ENCODE assay signal across 8 mouse cellular contexts in the genomic region with DNA sequence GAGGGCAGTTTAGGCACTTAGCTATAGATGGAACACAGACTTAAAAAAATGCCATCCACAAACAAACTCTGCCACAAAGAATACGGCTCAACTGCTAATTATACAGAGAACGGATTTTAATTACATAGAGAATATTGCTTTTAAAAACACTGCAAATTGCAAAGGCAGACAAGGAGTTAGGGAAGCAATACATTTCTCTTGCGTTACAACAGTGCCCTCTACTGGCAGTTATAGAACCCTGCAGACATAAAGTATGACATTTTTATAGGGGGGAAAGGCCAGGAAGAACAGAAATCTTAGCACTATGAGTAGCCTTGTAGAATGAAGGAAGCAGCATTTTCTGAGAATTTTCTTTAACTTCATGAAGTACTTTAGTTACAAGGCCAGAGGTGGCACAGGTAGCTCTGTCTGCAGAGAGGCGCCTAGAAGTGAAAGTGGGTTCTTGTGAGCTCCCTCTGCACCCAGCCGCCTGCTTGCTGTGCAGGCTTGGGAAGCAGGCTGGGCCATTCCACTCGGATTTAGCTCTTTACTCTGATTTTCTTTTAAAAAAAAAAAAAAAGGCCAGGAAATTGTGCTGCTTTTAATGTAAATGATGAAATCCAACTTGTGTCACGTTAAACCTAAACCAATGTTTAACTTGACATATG. TPM values are rescaled to one million over a fixed set of nuclear protein-coding genes. Genes with fewer than 3 reads are reported as not detected.
DNase-seq lines count a peak whose midpoint lies in the region; ATAC-seq and TF ChIP-seq lines count a peak whose summit lies in the region.

No protein-coding gene starts in this region.

- WGBS in liver, adult 2 months = 44% methylated on average over 7 of the region's 7 CpGs
- 41% methylated on average over 7 of the region's 7 CpGs for WGBS in liver, embryonic 11.5 days
- WGBS in midbrain, postnatal 0 days = 38% methylated on average over 7 of the region's 7 CpGs

- H3K36me3 ChIP-seq in liver, adult 2 months (ENCODE audit: control insufficient read depth, insufficient read depth, low read length) = no peaks in the 10 kb centered on the region
- H3K36me3 ChIP-seq in liver, embryonic 11.5 days (ENCODE audit: control insufficient read depth, insufficient read depth, low read length) = no peaks in the 10 kb centered on the region
- H3K36me3 ChIP-seq in midbrain, postnatal 0 days (ENCODE audit: insufficient read depth, low read length) = no peaks in the 10 kb centered on the region

- no peaks in the 10 kb centered on the region for H3K9me3 ChIP-seq in liver, embryonic 11.5 days (ENCODE audit: control insufficient read depth, low read length)
- no peaks in the 10 kb centered on the region for H3K9me3 ChIP-seq in midbrain, postnatal 0 days (ENCODE audit: low read length)

- H3K27me3 ChIP-seq in liver, adult 2 months (ENCODE audit: control insufficient read depth, insufficient read depth, low read length) = no peaks in the 10 kb centered on the region
- H3K27me3 ChIP-seq in liver, embryonic 11.5 days (replicated peaks; ENCODE audit: control insufficient read depth, insufficient read depth, low read length) = no peaks in the 10 kb centered on the region
- H3K27me3 ChIP-seq in midbrain, postnatal 0 days (ENCODE audit: insufficient read depth, low read length) = no peaks in the 10 kb centered on the region

- ATAC-seq in liver, embryonic 11.5 days (replicated peaks; ENCODE audit: low FRiP score) = no peak
- 0 out of 2 replicates have a peak, but pooled peaks have one; percentile 60 for ATAC-seq in midbrain, postnatal 0 days (ENCODE audit: low FRiP score)

- H3K27ac ChIP-seq in liver, adult 2 months (replicated peaks; ENCODE audit: insufficient read depth, low read depth, low read length) = no peak overlapping the region
- H3K27ac ChIP-seq in liver, embryonic 11.5 days (ENCODE audit: low read depth, low read length) = no peak overlapping the region
- H3K27ac ChIP-seq in midbrain, postnatal 0 days (ENCODE audit: low read depth, low read length) = no peak overlapping the region

- H3K4me1 ChIP-seq in liver, adult 2 months (ENCODE audit: control insufficient read depth, insufficient read depth, low read length) = no peaks in the 10 kb centered on the region; the same call in 1 of the 2 replicates
- peaks cover 22% of the 10 kb centered on the region for H3K4me1 ChIP-seq in liver, embryonic 11.5 days (replicated peaks; ENCODE audit: control insufficient read depth, insufficient read depth, low read length)
- H3K4me1 ChIP-seq in midbrain, postnatal 0 days (ENCODE audit: insufficient read depth, low read length) = no peaks in the 10 kb centered on the region

- TF ChIP-seq POLR2A in liver, adult 2 months (IDR thresholded peaks at IDR 0.05; ENCODE audit: extremely low read depth, insufficient read depth, low read length) = no peak

- peak; percentile 54 for TF ChIP-seq CTCF in liver, adult 2 months (IDR thresholded peaks at IDR 0.05; ENCODE audit: low read depth, low read length)
- peak; percentile 95 for TF ChIP-seq CTCF in midbrain, postnatal 0 days (IDR thresholded peaks at IDR 0.05)

- peak; percentile 54 for DNase-seq in adrenal gland, postnatal 14 days
- no peak for DNase-seq in adrenal gland, adult 18-20 months (ENCODE audit: low spot score in 2 of 2)
- DNase-seq in liver, adult 2 months (ENCODE audit: extremely low read depth, low read depth, low spot score) = peak; percentile 51
- no peak for DNase-seq in liver, embryonic 11.5 days (ENCODE audit: low spot score)
- DNase-seq in c-Kit-positive CD71-positive TER-119-negative erythroid progenitor cells, embryonic 14.5 days (ENCODE audit: low read depth) = peak; percentile 50
- peak; percentile 62 for DNase-seq in hindlimb bud, embryonic 11.5 days (ENCODE audit: extremely low spot score, low read depth, low spot score)
- DNase-seq in midbrain, postnatal 0 days (ENCODE audit: low spot score) = peak; percentile 62
- DNase-seq in gastrocnemius, postnatal 10 days = no peak

- H3K79me2 ChIP-seq in liver, adult 2 months (ENCODE audit: control insufficient read depth, insufficient read depth, low read length) = peaks cover 6% of the 10 kb centered on the region; the same call in 1 of the 2 replicates

- no peak overlapping the region for H3K4me2 ChIP-seq in liver, embryonic 11.5 days
- no peak overlapping the region for H3K4me2 ChIP-seq in midbrain, postnatal 0 days (ENCODE audit: low read depth, low read length, poor library complexity, severe bottlenecking)

- no peak overlapping the region for H3K4me3 ChIP-seq in liver, adult 2 months (ENCODE audit: insufficient read depth, low read depth, low read length)
- H3K4me3 ChIP-seq in liver, embryonic 11.5 days (ENCODE audit: low read depth, low read length) = no peak overlapping the region
- no peak overlapping the region for H3K4me3 ChIP-seq in midbrain, postnatal 0 days (ENCODE audit: low read depth, low read length)

- H3K9ac ChIP-seq in liver, adult 2 months (ENCODE audit: low read depth, low read length) = no peak overlapping the region
- H3K9ac ChIP-seq in liver, embryonic 11.5 days (ENCODE audit: low read depth, low read length) = no peak overlapping the region
- no peak overlapping the region for H3K9ac ChIP-seq in midbrain, postnatal 0 days (replicated peaks; ENCODE audit: low read length, poor library complexity, severe bottlenecking)

RNA-seq across cellular contexts. Expression of gene Taf3, which starts 38.0 kb away (rescaled TPM):
- total RNA-seq in adrenal gland, postnatal 14 days (2021) = 10.3 and 13.4 TPM in 2 replicates
- 10 to 100 TPM; 10.8 TPM for total RNA-seq in adrenal gland, adult 18-20 months (2021)
- total RNA-seq in liver, adult 2 months (2014; rRNA removed) = 1.1 and 1.5 TPM in 2 replicates
- polyA plus RNA-seq in liver, adult 2 months (2012; rRNA removed) = 1.6 and 2.6 TPM in 2 replicates
- 14.9 and 18.6 TPM in 2 replicates for polyA plus RNA-seq in liver, embryonic 11.5 days (2014; fragmentation: Nextera tagmentation; extraction: Ambion mirVana)
- 5.1 and 5.4 TPM in 2 replicates for total RNA-seq in midbrain, postnatal 0 days (2014; rRNA removed)
- 10.3 and 10.8 TPM in 2 replicates for polyA plus RNA-seq in midbrain, postnatal 0 days (2015; fragmentation: Nextera tagmentation; extraction: Ambion mirVana)
- 1 to 10 TPM; 7.4 to 7.6 TPM for total RNA-seq in gastrocnemius, postnatal 10 days (2021)

Comparison
In these comparisons a context has a peak if more than half of its experiments do, and no peak if none do; other contexts are left out.
1. DNase-seq: peak in adrenal gland, postnatal 14 days (single experiment), liver, adult 2 months (single experiment), c-Kit-positive CD71-positive TER-119-negative erythroid progenitor cells, embryonic 14.5 days (single experiment), hindlimb bud, embryonic 11.5 days (single experiment) and midbrain, postnatal 0 days (single experiment); none in adrenal gland, adult 18-20 months (0 of 2), liver, embryonic 11.5 days (single experiment) and gastrocnemius, postnatal 10 days (single experiment).